Mouse (Mus musculus) neutrophil, adult 5-6 weeks (primary cell): Measurements from ENCODE around the gene Aurkaip1. TPM values are rescaled to one million over a fixed set of nuclear protein-coding genes. Genes with fewer than 3 reads are reported as not detected.
"Not testable (repeated sequence)": the region's sequence is repeated elsewhere in the genome, so short reads cannot be mapped to it uniquely, and the experiment has no call there.

Source experiments
- ATAC-seq: fragments of 151-379, 151-347 bp; 2 replicates; pipeline ENCODE4 v1.8.0; 2017; ENCODE audit warnings: mild to moderate bottlenecking, moderate TSS enrichment; ENCODE audit not compliant: insufficient number of reproducible peaks, poor library complexity, low FRiP score, severe bottlenecking; ENCODE audit errors: extremely low read depth
- total RNA-seq: library from RNA; stranded (forward); fragments of 200-1000 nt; gene quantifications from 2 replicates; pipeline ENCODE4 v1.2.3, GENCODE M21; 2017

Gene Aurkaip1
- total RNA-seq, result 129 and 133 TPM in 2 replicates

GRCm38 (mm10) chr4:155831205-155831766 is at the start of gene Aurkaip1:
Aurkaip1 (plus strand) TSS chr4:155831272.
- peak; percentile 85 for ATAC-seq

- ATAC-seq, result no peak
Measured at GRCm38 (mm10) chr4:155783486-155784080, 47.5 kb upstream of the Aurkaip1 start.

- peak; percentile 81 for ATAC-seq
Measured at GRCm38 (mm10) chr4:155784081-155784701, 46.9 kb upstream of the Aurkaip1 start.

- ATAC-seq, result no peak
Measured at GRCm38 (mm10) chr4:155785246-155785645, 45.8 kb upstream of the Aurkaip1 start.

- no peak for ATAC-seq
Measured at GRCm38 (mm10) chr4:155785819-155786218, 45.3 kb upstream of the Aurkaip1 start, which contains the start of gene Tmem88b. Tmem88b (minus strand) TSS chr4:155785874.

GRCm38 (mm10) chr4:155788300-155788699 is 42.8 kb upstream of the Aurkaip1 start:
- no peak for ATAC-seq

- ATAC-seq, result not testable (repeated sequence)
Measured at GRCm38 (mm10) chr4:155788833-155789232, 42.2 kb upstream of the Aurkaip1 start.

GRCm38 (mm10) chr4:155790021-155790489 is 41.0 kb upstream of the Aurkaip1 start, which contains the start of gene Ankrd65:
Ankrd65 (plus strand) TSS chr4:155790439.
- no peak for ATAC-seq

GRCm38 (mm10) chr4:155790650-155791161 is 40.4 kb upstream of the Aurkaip1 start:
- no peak for ATAC-seq

GRCm38 (mm10) chr4:155791240-155791933 is 39.7 kb upstream of the Aurkaip1 start:
- ATAC-seq, result no peak

GRCm38 (mm10) chr4:155793730-155794129 is 37.3 kb upstream of the Aurkaip1 start:
- no peak for ATAC-seq

- no peak for ATAC-seq
Measured at GRCm38 (mm10) chr4:155802075-155802474, 29.0 kb upstream of the Aurkaip1 start.

GRCm38 (mm10) chr4:155802741-155803339 is 28.2 kb upstream of the Aurkaip1 start, which contains the start of gene Mrpl20:
Mrpl20 (plus strand) TSS chr4:155802878.
- ATAC-seq, result no peak

- ATAC-seq, result peak; percentile 98
Measured at GRCm38 (mm10) chr4:155803340-155804041, 27.6 kb upstream of the Aurkaip1 start.

- ATAC-seq, result no peak
Measured at GRCm38 (mm10) chr4:155807841-155808240, 23.2 kb upstream of the Aurkaip1 start.

GRCm38 (mm10) chr4:155811929-155812664 is 19.0 kb upstream of the Aurkaip1 start, which contains the start of gene Ccnl2:
Ccnl2 (plus strand) TSS chr4:155812489.
- peak; percentile 100 for ATAC-seq

GRCm38 (mm10) chr4:155812665-155813181 is 18.3 kb upstream of the Aurkaip1 start:
- no peak for ATAC-seq
